Mouse (Mus musculus) heart, adult 9 months (tissue): ENCODE data around the gene Thap8.

ENCODE experiments used
- DNase-seq, 2 experiments: peaks; one replicate each; pipeline ENCODE4 v3.0.0; 2022; ENCODE audit warnings: low spot score in 2 of 2

Thap8 gene

GRCm38 (mm10) chr7:30315559-30316529 is 36.0 kb downstream of the Thap8 start:
- no peak for DNase-seq

- DNase-seq = no peak
Observed at GRCm38 (mm10) chr7:30318142-30318541, 38.2 kb downstream of the Thap8 start.

DNA sequence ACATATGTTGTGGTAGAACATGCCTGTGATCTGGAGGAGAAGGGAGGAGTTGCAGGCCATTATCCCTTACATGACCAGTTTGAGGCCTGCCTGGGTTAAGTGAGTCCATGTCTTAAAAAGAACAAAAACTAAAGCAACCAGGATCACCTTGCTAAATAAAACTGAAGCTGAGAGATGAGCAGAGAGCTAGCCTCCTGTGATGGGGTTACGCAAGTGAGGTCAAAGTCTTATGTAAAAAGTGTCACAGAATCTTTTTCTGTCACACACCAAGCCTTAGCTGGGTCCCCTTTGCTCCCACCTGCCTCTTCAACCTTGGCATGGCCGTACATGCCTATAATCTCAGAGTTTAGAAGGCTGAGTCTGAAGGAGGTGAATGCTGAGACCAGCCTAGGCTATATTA is 41.1 kb downstream of the Thap8 start:
- DNase-seq = no peak

GRCm38 (mm10) chr7:30321539-30322284 is 41.8 kb downstream of the Thap8 start, which contains the start of gene E130208F15Rik:
E130208F15Rik (plus strand) TSS chr7:30321740.
- DNase-seq = peak; percentile 67 to 71

DNA sequence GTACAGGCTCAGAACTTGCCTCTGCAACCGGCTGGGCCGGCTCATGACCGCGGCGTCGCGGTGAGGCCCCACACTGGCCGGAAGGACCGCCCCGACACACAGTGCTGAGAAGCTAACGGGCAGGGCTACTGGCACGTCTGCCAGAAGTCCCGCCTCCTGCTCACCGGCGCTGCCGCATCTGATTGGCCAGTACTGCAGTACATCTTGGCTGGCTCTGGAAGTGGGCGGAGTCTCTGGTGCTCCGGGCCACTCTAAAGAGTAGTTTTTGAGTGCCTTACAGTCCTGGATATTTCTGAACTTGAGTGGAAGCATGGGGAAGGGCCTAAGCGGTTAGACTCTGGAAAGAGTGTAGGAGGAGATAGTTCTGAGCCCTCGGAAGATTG is 42.4 kb downstream of the Thap8 start:
- DNase-seq = peak; percentile 97 to 98

- DNase-seq = no peak
Observed at GRCm38 (mm10) chr7:30322865-30323264, 43.0 kb downstream of the Thap8 start.

GRCm38 (mm10) chr7:30323795-30324194 is 43.9 kb downstream of the Thap8 start, which contains the start of gene Sdhaf1:
Sdhaf1 (minus strand) TSS chr7:30323895.
- no peak for DNase-seq

DNA sequence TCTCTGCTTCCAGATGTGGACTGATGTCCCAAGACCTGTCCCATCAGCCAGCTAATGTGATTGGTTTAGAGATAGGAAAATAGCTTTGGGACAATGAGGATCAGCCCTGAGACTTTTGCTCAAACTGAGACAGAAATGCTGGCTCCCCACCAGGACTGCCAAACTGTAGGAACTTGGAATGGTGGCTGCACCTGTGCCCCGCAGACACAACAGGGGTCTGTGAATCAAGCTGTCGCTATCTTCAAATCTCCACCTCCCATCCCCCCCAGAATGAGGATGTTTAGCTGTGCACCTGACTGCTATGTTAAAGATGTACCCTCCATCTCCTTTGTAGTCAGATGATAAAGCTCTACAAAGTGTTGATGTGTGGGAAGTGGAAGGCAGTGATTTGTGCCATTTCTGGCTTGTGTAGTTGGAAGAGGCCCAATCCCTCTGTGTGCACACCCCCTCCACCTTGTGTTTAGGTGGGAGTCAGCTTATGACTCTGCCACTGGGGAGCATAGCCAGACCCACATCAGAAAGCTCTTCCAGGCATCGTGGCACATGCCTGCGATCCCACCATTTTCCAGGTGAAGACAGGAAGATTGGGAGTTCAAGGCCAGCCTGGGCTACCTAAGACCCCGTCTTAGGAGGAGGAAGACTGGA is 44.5 kb downstream of the Thap8 start:
- DNase-seq = no peak

GRCm38 (mm10) chr7:30325364-30325763 is 45.5 kb downstream of the Thap8 start:
- DNase-seq = peak in 1 of 2 experiments; percentile 26

DNA sequence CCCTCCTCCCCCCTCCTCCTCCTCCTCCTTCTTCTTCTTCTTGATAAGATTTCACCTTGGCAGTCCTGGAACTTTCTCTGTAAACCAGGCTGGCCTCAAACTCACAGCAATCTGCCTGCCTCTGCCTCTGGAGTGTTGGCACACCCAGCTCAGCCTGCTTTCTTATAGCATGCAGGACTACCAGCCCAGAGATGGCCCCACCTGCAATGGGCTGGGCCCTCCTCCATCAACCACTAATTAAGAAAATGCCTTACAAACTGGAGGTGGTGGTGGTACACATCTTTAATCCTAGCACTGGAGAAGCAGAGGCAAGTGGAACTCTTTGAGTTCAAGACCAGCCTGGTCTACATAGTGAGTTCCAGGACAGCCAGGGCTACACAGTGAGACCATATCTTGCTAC is 46.5 kb downstream of the Thap8 start:
- no peak for DNase-seq

DNA sequence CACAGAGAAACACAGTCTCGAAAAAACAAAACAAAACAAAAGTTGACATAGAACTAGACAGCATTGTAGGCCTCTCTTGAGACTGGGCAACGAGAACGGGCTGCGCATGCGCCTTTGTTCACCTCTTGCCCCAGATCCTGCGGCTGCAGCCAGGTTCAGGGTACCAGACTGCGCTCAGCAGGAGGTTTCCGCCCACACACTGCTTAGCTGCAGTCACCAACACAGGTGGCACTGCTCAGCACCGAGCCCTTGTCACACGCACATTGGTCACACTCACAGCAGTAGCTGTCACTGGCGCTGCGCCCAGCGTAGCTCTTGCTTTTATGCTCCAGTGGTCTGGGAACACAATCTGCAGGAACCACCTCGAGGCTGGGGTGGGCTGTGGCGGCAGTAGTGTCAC is 47.2 kb downstream of the Thap8 start:
- no peak for DNase-seq

- DNase-seq = no peak
Observed at GRCm38 (mm10) chr7:30328379-30328778, 48.5 kb downstream of the Thap8 start.

GRCm38 (mm10) chr7:30331887-30332286 is 52.0 kb downstream of the Thap8 start:
- peak; percentile 64 to 71 for DNase-seq

GRCm38 (mm10) chr7:30332622-30333259 is 52.8 kb downstream of the Thap8 start:
- no peak for DNase-seq

- peak; percentile 43 to 60 for DNase-seq
Observed at GRCm38 (mm10) chr7:30333436-30333835, 53.5 kb downstream of the Thap8 start.

GRCm38 (mm10) chr7:30334563-30334962 is 54.7 kb downstream of the Thap8 start:
- DNase-seq = no peak

- DNase-seq = no peak
Observed at GRCm38 (mm10) chr7:30335688-30336087, 55.8 kb downstream of the Thap8 start.

- DNase-seq = peak; percentile 29 to 69
Observed at GRCm38 (mm10) chr7:30336384-30336783, 56.5 kb downstream of the Thap8 start.

DNA sequence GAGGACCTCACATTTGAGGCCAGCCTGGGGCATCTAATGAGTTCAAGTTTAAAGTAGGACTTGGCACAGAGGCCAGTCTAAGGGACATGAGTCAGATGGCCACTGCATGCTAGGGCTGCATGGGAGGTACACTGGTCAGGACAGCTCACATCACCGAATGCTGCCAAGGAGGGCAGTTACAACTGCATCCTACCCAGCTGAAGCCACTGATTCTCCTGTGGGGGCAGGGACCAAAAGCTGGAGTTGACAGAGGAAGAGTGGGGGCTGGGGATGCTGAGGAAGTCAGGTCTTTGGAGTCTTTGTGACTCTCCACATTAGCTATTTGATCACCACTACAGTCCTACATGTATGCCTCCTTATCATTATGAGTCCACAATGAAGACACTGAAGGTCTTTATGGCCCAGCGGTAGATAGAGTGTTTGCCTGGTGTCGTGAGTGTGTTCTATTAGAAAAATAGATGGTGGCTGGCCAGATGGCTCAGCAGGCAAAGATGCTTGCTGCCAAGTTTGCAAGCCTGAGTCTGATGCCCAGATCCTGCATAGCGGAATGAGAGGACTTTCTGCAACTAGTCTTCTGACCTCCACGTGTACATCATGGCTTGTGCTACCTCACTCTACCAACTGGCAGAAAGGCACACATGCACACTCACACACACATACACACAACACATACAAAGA is 59.7 kb downstream of the Thap8 start:
- DNase-seq = no peak
